Mouse (Mus musculus) embryonic facial prominence, embryonic 11.5 days (tissue): ENCODE measurements around the gene Tmem107. TPM values are rescaled to one million over a fixed set of nuclear protein-coding genes. Genes with fewer than 3 reads are reported as not detected.

Experiments used
- ATAC-seq: fragments of 200-750 bp; cut with Nextera tagmentation; replicated peaks from 2 replicates; pipeline ENCODE4 v1.8.0; 2017; ENCODE audit warnings: low read depth; ENCODE audit not compliant: insufficient number of reproducible peaks, low FRiP score, low TSS enrichment
- DNase-seq: peaks from one replicate; pipeline ENCODE4 v3.0.0-alpha.2; 2015; ENCODE audit warnings: low spot score
- H3K27ac ChIP-seq: fragments of 300-500 bp; sonication (generic); replicated peaks from 2 replicates; pipeline ENCODE4 v1.5.1; 2014; ENCODE audit warnings: mild to moderate bottlenecking, low read depth, low read length, control low read depth
- H3K27me3 ChIP-seq: fragments of 300-500 bp; sonication (generic); 2 replicates; pipeline ENCODE4 v1.6.1; 2014; ENCODE audit warnings: mild to moderate bottlenecking, low read length, moderate library complexity, mixed read lengths; ENCODE audit not compliant: control insufficient read depth, insufficient read depth
- H3K36me3 ChIP-seq: fragments of 300-500 bp; sonication (generic); replicated peaks from 2 replicates; pipeline ENCODE4 v1.6.1; 2014; ENCODE audit warnings: low read depth, mild to moderate bottlenecking, low read length, moderate library complexity, mixed read lengths; ENCODE audit not compliant: control insufficient read depth, insufficient read depth
- H3K4me1 ChIP-seq: fragments of 300-500 bp; sonication (generic); 2 replicates; pipeline ENCODE4 v1.6.1; 2014; ENCODE audit warnings: low read length, mixed read lengths; ENCODE audit not compliant: control insufficient read depth, insufficient read depth
- H3K4me2 ChIP-seq: fragments of 300-500 bp; sonication (generic); 2 replicates; pipeline ENCODE4 v1.6.1; 2014; ENCODE audit warnings: low read depth, mild to moderate bottlenecking, control low read depth, low read length, moderate library complexity
- H3K4me3 ChIP-seq: fragments of 300-500 bp; sonication (generic); 2 replicates; pipeline ENCODE4 v1.5.1; 2014; ENCODE audit warnings: low read depth, low read length, control low read depth
- H3K9ac ChIP-seq: fragments of 300-500 bp; sonication (generic); replicated peaks from 2 replicates; pipeline ENCODE4 v1.6.1; 2014; ENCODE audit warnings: mild to moderate bottlenecking, control low read depth, low read length
- H3K9me3 ChIP-seq: fragments of 300-500 bp; sonication (generic); replicated peaks from 2 replicates; pipeline ENCODE4 v1.6.1; 2016; ENCODE audit warnings: mild to moderate bottlenecking, low read length, inconsistent platforms, mixed read lengths; ENCODE audit not compliant: control insufficient read depth
- WGBS: fragments of 180-500 bp; shearing (Covaris S2); extraction: QIAGEN DNeasy Blood & Tissue Kit; methylation state at CpG from one replicate; pipeline ENCODE4 v1.1.7; 2014; 5-methylcytosine and 5-hydroxymethylcytosine counted together
- polyA plus RNA-seq: library from polyadenylated mRNA; unstranded; fragments of >200 nt; fragmentation: Nextera tagmentation; extraction: Ambion mirVana; gene quantifications from 2 replicates; pipeline ENCODE4 v1.2.1, GENCODE M21; 2014

Tmem107 gene
- polyA plus RNA-seq, 1 experiment from 2014 or later = 40.4 TPM

- H3K4me2 ChIP-seq = no peak overlapping the region
- no peaks in the 10 kb centered on the region for H3K27me3 ChIP-seq
- no peaks in the 10 kb centered on the region for H3K4me1 ChIP-seq
- H3K36me3 ChIP-seq = no peaks in the 10 kb centered on the region
- H3K9ac ChIP-seq = peak overlapping the region; percentile 13; the same call in 1 of the 2 replicates
- no peak overlapping the region for H3K4me3 ChIP-seq
- ATAC-seq = no peak
- no peak for DNase-seq
- H3K27ac ChIP-seq = no peak overlapping the region; the same call in 1 of the 2 replicates
- no peaks in the 10 kb centered on the region for H3K9me3 ChIP-seq
- 49% methylated on average over 6 of the region's 6 CpGs for WGBS
These were observed 3.6 kb downstream of the Tmem107 start for GRCm38 (mm10) chr11:69073951-69074775.

- H3K27ac ChIP-seq = no peak overlapping the region
- H3K27me3 ChIP-seq = no peaks in the 10 kb centered on the region
- no peaks in the 10 kb centered on the region for H3K36me3 ChIP-seq
- H3K4me2 ChIP-seq = no peak overlapping the region
- ATAC-seq (no peak), DNase-seq (no peak)
- WGBS = 39% methylated on average over 2 of the region's 2 CpGs
- no peaks in the 10 kb centered on the region for H3K9me3 ChIP-seq
- no peak overlapping the region for H3K4me3 ChIP-seq
- H3K4me1 ChIP-seq = no peaks in the 10 kb centered on the region
- H3K9ac ChIP-seq = no peak overlapping the region
These were observed 4.1 kb downstream of the Tmem107 start for GRCm38 (mm10) chr11:69074776-69075069.

- no peak for DNase-seq
- no peaks in the 10 kb centered on the region for H3K27me3 ChIP-seq
- no peaks in the 10 kb centered on the region for H3K36me3 ChIP-seq
- 50% methylated on average over 8 of the region's 9 CpGs for WGBS
- no peak overlapping the region for H3K4me2 ChIP-seq
- H3K4me1 ChIP-seq = no peaks in the 10 kb centered on the region
- H3K4me3 ChIP-seq = no peak overlapping the region
- H3K9me3 ChIP-seq = no peaks in the 10 kb centered on the region
- no peak overlapping the region for H3K27ac ChIP-seq
- ATAC-seq = no peak
- no peak overlapping the region for H3K9ac ChIP-seq
These were observed 5.3 kb downstream of the Tmem107 start for GRCm38 (mm10) chr11:69075764-69076479.

GRCm38 (mm10) chr11:69076572-69076971, 6.0 kb downstream of the Tmem107 start:
- Histone ChIP-seq H3K9me3 (no peaks in the 10 kb centered on the region), H3K36me3 (no peaks in the 10 kb centered on the region), H3K4me2 (no peak overlapping the region), H3K4me3 (no peak overlapping the region), H3K27ac (no peak overlapping the region), H3K9ac (no peak overlapping the region), H3K27me3 (no peaks in the 10 kb centered on the region), H3K4me1 (no peaks in the 10 kb centered on the region)
- no peak for ATAC-seq
- no peak for DNase-seq
- 72% methylated on average over 5 of the region's 5 CpGs for WGBS

- H3K36me3 ChIP-seq = no peaks in the 10 kb centered on the region
- H3K4me1 ChIP-seq = no peaks in the 10 kb centered on the region
- no peaks in the 10 kb centered on the region for H3K9me3 ChIP-seq
- H3K9ac ChIP-seq = no peak overlapping the region
- WGBS = 86% methylated on average over 9 of the region's 9 CpGs
- no peaks in the 10 kb centered on the region for H3K27me3 ChIP-seq
- no peak overlapping the region for H3K4me3 ChIP-seq
- DNase-seq (no peak), ATAC-seq (no peak)
- no peak overlapping the region for H3K27ac ChIP-seq
- H3K4me2 ChIP-seq = no peak overlapping the region
These were observed 6.7 kb downstream of the Tmem107 start for GRCm38 (mm10) chr11:69077316-69077715.

- 83% methylated on average over 6 of the region's 6 CpGs for WGBS
- Histone ChIP-seq H3K27ac (no peak overlapping the region), H3K9ac (no peak overlapping the region), H3K36me3 (no peaks in the 10 kb centered on the region), H3K4me2 (no peak overlapping the region; the same call in 1 of the 2 replicates), H3K4me1 (no peaks in the 10 kb centered on the region), H3K27me3 (no peaks in the 10 kb centered on the region), H3K4me3 (no peak overlapping the region), H3K9me3 (no peaks in the 10 kb centered on the region)
- DNase-seq (no peak), ATAC-seq (no peak)
These were observed 7.4 kb downstream of the Tmem107 start for GRCm38 (mm10) chr11:69078041-69078440.

GRCm38 (mm10) chr11:69078805-69079438, 8.3 kb downstream of the Tmem107 start:
- no peak overlapping the region for H3K27ac ChIP-seq
- ATAC-seq = no peak
- H3K36me3 ChIP-seq = no peaks in the 10 kb centered on the region
- DNase-seq = no peak
- H3K4me2 ChIP-seq = no peak overlapping the region
- 68% methylated on average over 5 of the region's 5 CpGs for WGBS
- H3K4me1 ChIP-seq = no peaks in the 10 kb centered on the region
- no peak overlapping the region for H3K4me3 ChIP-seq
- no peaks in the 10 kb centered on the region for H3K27me3 ChIP-seq
- no peaks in the 10 kb centered on the region for H3K9me3 ChIP-seq
- no peak overlapping the region for H3K9ac ChIP-seq
